Mouse (Mus musculus) layer of hippocampus, adult 18-20 months (tissue): ENCODE results near the gene Foxl1. TPM values are rescaled to one million over a fixed set of nuclear protein-coding genes. Genes with fewer than 3 reads are reported as not detected.

Experiments
- DNase-seq, 2 experiments: peaks; one replicate each; pipeline ENCODE4 v3.0.0; 2022; ENCODE audit warnings: low spot score in 2 of 2
- total RNA-seq, 2 experiments: library from RNA; stranded (reverse); gene quantifications; 2 replicates each; pipeline ENCODE4 v1.2.3; 2021

Gene Foxl1
- total RNA-seq, 2 experiments from 2014 or later, result not detected

DNA sequence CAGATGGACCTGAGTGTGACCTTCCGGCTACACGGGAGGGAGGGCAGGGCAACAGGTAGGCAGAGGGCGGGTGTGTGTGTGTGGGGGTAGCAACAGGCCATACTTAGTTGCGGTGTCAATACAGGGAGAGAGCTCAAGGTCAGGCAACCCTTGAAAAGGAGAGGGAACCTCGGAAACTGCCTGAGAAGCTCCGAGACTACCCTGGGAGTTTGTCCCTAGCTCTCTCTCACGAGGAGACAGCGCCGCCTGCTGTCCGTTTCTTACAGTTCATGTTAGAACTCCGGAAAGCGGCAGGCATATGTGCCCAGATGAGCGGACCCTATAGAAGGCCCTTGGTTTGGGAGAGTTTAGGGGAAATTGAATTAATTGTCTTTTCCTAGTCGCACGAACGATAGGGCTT, 35.1 kb upstream of the Foxl1 start:
- peak; percentile 68 to 85 for DNase-seq

DNA sequence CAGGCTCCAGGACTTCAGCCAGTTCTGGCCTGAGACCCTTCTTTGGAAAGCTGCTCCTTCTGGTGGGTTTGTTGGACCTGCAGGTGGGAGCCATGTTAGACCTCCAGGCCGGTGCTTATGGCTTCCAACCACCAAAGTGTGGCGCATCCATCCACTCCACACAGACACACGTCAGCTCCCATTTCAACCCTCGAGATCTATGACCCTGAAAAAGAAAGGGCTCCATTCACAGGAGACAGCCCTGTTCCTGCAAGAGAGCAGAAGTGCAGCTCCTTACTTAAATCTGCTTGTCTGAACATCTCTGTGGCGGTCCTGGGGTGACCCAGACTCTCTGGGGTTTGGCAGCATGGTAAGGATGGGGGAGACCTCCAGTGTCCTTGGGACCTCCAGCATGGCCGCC, 34.2 kb upstream of the Foxl1 start:
- no peak for DNase-seq

DNA sequence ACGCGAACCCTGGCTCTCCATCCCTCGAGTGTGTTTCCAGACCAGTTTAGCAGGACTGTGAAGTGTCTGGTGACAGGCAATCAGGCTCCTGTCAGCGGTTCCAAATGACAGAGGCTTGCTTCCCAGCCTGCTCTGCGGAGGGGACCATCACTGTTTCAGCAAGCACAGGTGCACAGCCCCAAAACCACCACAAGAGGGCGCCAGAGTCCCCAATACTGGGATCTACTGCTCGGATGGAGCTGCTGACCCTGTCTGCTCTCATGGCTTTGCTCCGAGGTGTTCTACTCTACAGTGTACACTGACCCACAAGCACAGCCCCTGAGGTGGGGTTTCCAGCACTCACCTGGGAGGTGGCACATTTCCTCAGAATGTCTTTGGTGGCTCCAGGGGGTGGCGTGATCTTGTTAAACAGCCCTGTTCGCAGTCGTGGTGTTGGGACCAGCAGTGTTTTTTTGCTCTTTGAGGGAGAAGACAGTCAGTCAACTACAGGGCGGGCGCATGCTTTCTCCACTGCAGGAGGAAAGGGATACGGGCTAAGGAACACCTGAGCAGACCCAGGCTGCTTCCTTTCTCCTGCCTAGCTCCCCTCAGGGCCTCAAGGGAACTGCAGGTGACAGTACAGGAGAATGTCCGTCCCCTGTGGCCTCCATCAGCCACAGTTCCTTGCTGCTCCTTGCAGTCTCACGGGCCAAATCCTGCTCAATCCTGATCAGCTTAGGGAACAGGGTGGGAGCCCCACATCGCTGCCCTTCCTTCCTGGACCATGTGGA, 23.5 kb upstream of the Foxl1 start:
- DNase-seq, result peak; percentile 43 to 79

DNA sequence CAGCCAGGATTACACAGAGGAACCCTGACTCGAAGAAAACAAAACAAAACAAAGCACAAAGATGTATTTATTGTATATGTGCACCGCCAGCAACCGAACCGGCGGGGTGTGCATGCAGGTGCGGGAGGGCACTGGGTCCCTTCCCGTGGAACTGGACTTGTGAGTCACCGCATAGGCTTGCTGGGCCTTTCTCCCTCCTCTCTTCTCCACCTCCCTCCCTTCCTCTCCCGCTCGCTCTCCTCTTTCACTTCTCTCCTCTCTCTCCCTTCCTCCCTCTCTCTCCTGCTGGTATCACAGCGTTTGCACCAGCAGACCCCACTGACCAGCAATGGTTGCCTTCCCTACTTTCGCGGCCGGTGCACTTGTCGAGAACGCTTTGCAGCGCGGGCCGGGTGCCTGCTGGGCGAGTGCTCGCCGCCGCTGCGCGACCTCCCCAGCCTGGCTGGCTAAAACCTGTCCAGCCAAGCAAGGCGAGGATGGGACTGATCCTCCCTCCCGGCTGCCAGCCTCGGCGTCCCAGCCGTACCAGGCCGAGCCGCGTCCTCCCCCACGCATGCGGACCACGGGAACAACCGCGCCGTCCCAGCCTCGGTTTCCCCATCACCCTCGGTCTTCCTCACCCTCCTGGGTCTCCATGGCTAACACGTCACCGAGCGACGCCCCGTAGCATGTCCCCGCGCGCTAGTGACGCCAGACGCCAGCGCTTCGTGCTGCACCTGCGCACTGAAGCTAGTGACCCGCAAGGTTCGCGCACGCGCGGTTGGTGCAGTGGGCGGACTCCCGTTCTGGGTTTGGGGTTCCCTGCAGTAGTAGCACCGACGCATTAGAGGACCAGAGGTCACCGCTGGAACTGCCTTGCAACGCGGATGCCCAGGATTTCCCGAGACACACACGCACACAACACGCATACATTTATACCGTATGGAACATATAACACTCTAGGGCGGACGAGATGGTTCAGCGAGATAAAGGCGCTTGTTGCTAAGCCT, 19.8 kb upstream of the Foxl1 start, which contains the start of gene Mthfsd:
Gene Mthfsd, minus strand, starts transcription at position 725 of the 989 bp plus-strand sequence.
- peak; percentile 98 to 99 for DNase-seq

DNA sequence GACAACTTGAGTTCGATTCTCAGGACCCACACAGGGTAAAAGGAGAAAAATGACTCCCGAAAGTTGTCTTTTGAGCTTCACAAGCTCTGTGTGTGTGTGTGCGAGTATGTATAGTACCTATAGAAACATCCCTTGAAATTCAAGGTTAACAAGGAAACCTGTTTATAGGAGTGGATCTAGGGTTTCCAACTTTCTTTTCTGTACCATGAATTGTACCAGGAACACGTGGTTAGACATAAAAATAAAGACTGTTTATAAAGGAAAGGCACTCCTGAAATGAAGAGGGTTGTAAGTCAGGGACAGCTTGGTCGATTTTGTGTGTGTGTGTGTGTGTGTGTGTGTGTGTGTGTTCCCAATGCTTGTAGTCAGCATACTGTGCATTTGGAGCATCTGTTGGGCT, 19.1 kb upstream of the Foxl1 start:
- DNase-seq, result no peak

DNA sequence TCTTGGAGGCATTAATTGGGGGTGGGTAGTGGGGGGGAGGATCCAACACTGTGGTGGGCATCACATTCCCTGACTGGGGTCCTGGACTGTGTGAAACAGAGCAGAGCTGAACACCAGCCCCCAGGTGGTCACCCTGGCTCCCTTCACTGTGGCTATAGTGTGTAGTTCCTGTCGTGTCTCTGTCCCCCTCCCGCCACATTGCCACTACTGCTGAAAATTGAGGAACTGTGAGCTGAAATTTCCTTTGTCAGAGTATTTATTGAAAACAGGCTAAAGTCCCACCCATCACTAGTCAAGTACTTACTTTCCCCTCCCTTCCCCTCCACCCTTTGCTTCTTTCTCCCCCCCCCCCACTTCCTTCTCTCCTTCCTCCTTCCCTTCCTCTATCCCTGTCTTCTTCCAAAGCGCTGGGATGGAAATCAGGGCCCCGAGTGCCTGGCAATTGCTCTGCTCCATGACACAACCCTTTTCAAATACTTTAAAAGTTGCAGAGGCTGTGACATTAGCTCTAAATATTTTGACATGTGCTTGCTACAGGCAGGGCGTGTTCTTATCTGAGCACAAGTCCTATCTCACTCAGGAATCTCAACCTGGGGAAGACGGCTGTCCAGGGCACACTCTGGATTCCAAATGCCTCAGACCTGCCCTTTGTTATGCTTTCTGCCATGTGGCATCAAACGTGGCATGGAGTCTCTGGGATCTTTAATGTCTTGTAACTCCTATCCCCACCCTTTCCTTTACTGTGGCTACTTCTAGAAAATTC, 16.4 kb upstream of the Foxl1 start:
- DNase-seq, result no peak

DNA sequence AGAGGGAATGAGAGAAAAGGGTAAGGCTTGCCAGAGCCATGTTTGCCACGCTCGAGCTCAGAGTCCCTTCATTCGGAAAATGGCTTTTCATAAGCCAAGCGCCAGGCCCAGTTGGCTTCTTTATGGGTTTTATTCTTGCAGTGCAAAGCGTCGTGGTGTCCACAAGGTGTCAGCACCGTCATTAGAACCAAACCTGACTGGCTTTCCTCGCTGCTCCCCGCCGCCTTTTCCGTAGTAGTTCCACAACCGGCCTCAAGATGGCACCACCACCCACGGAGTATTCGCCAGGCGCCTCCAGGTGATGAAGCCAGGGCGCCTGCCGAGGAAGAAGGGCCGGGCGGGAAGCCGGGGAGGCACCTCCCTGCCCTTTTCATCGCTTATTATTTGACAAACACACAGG, 14.5 kb upstream of the Foxl1 start:
- peak; percentile 92 to 98 for DNase-seq

DNA sequence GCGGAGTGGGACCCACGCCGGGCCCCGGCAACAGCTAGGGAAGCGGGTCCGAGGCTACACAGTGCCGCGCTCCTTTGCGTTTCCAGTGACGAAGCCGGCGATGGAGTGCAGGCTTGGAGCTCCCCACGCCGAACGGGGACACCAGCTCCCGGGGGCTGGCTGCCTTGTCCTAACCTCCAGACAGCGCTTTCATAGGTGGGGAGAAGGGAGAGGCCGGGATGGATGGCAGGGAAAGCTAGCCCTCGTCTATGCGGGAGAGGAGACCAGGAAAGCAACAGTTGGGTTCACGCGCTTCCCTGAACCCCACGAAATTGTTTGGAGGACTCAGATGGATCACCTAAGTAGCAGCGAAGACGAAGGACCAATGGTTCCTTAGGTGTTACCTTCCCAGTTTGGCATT, 12.6 kb upstream of the Foxl1 start:
- DNase-seq, result no peak

DNA sequence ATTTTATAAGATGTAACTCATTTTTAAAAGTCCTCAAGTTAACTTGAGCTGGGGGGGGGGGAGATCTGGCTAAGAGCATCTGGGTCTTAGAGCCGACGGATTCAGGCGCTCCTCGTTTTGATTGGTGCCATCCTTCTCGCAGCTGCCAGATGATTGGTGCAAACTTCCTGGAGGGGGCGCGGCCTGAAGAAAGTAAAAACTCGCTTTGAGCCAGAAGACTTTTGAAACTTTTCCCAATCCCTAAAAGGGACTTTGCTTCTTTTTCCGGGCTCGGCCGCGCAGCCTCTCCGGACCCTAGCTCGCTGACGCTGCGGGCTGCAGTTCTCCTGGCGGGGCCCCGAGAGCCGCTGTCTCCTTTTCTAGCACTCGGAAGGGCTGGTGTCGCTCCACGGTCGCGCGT, 11.8 kb upstream of the Foxl1 start, which contains the start of gene Foxc2:
Gene Foxc2, plus strand, starts transcription at position 224 of the 400 bp plus-strand sequence.
- peak in 1 of 2 experiments; percentile 58 for DNase-seq

DNA sequence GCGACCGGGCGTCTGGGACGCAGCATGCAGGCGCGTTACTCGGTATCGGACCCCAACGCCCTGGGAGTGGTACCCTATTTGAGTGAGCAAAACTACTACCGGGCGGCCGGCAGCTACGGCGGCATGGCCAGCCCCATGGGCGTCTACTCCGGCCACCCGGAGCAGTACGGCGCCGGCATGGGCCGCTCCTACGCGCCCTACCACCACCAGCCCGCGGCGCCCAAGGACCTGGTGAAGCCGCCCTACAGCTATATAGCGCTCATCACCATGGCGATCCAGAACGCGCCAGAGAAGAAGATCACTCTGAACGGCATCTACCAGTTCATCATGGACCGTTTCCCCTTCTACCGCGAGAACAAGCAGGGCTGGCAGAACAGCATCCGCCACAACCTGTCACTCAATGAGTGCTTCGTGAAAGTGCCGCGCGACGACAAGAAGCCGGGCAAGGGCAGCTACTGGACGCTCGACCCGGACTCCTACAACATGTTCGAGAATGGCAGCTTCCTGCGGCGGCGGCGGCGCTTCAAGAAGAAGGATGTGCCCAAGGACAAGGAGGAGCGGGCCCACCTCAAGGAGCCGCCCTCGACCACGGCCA, 11.1 kb upstream of the Foxl1 start:
- no peak for DNase-seq

DNA sequence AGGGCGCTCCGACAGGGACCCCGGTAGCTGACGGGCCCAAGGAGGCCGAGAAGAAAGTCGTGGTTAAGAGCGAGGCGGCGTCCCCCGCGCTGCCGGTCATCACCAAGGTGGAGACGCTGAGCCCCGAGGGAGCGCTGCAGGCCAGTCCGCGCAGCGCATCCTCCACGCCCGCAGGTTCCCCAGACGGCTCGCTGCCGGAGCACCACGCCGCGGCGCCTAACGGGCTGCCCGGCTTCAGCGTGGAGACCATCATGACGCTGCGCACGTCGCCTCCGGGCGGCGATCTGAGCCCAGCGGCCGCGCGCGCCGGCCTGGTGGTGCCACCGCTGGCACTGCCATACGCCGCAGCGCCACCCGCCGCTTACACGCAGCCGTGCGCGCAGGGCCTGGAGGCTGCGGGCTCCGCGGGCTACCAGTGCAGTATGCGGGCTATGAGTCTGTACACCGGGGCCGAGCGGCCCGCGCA, 10.5 kb upstream of the Foxl1 start:
- DNase-seq, result no peak

DNA sequence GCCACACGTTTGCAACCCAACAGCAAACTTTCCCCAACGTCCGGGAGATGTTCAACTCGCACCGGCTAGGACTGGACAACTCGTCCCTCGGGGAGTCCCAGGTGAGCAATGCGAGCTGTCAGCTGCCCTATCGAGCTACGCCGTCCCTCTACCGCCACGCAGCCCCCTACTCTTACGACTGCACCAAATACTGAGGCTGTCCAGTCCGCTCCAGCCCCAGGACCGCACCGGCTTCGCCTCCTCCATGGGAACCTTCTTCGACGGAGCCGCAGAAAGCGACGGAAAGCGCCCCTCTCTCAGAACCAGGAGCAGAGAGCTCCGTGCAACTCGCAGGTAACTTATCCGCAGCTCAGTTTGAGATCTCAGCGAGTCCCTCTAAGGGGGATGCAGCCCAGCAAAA, 9.8 kb upstream of the Foxl1 start:
- no peak for DNase-seq

DNA sequence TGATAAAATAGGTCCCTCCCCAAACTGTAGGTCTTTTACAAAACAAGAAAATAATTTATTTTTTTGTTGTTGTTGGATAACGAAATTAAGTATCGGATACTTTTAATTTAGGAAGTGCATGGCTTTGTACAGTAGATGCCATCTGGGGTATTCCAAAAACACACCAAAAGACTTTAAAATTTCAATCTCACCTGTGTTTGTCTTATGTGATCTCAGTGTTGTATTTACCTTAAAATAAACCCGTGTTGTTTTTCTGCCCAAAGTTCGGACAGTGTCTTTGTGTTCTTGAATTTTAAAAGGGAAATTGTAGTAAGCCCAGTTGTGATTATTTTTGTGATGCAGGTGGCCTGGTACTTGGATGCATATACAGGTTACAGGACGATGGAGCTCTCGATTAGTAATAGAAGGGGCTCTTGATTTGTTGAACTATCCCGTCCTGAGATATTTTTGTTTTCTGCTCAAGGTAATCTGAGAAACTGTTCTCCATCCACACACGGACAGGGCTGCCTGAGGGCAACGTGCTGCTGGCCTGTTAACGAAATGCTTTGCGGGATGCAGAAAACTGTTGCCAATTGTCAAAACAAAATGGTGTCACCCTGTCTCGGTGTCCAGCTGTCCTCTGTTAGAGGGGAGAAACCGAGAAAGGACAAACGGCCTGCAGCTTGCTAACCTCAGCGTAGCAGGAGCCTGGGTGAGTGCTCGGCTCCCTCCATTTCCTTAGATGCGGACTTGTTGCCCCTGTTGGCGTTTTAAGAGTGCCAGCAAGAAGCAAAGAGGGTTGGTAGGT, 8.9 kb upstream of the Foxl1 start:
- no peak for DNase-seq

DNA sequence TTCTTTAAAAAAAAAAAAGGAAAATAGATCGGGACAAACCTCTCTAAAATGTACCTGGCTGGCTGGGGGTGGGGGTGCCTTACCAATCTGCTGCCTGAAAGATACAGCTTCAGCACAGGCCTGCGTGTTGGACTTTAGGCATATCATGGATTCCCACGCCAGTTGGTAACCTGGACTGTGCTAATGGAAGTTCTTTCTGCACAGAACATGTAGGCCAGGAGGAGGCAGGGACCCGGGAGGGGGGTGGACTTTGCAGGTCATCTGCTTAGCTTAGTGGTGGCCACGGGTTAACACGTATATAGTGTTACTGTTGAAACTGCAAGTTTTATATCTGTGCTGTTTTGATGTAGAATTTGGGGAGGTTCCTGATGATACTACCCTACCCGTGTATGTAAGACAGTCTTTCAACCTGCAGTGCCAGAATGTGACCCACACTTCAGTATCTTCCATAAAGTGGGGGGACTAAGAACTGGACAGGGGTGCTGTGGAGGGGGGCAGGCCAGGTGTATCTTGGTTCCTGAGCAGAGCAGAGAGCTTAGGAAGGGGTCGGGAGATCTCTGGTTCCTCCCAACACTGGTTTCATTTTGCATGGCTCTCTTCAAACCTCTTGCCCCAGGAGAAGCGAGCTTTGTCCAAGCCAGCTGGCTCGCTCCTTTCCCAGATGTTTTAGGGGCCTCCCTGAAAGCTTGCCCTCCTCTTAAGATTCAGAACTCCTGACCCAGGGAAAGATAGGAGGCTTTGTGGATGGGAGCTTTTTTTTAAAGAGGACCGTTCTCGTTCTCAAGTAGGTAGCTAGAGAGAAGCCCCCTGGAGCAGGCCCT, 7.9 kb upstream of the Foxl1 start:
- no peak for DNase-seq

DNA sequence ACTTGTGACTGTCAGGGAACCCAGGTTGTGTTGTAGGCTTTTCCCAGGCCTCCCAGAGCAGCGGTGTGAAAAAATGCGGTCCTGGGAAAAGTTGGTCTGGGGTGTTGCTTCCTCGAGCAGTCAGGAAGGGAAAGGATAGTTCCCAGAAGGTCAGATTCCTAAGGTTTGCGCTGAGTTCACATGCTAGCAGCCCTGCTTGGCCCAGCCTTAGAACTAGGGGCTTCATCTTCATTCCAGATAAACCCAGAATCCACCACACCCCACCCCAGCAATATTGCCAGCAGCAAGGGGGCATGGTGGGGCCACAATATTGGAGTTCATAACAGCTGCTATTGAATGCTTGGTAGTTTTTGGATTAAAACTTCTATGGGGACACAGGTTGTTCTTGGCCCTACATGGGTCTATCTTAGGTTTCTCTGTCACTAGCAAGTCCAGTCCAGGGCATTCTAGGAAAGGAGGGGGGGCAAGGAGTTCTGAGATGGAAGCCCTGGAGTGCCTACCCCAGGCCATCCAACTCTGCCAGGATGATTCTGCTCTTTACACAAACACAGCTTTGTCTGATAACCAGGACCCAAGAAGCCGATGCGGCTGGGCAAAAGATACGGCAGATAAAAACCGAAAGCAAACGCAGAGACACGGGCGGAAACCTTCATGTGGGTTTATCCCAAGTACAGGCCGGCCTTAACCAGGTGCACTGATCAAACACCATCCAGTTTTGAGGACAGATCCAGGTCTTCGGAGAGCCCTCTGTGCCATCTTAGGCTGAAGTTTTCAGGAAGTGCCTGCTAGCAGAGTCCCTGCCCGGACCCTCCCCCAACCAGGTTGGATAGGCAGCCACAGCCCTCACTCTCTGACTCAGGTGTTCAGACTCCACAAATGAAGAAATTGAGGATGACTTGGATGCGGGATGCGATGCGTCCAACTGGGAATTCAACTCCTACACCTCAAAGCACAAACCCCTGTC, 7.0 kb upstream of the Foxl1 start:
- DNase-seq, result no peak

DNA sequence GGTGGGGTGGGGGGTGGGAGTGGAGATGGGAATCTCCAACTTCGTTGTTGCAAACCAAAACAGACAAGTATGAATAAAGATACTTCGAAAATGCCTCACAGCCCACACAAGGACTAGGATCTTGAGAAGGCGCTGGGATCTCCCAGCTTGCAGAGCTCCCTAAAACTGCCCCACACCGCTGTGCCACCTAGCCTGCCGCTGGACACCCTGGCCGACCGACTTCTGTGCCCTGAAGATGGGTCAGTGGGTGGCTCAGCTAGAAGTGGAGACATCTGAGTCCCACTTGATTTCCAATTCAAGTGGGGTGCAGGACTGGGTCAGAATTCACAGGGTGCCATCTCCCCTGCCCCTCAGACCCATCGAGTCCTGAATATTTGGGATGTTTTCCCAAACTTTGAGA, 6.0 kb upstream of the Foxl1 start:
- no peak for DNase-seq

DNA sequence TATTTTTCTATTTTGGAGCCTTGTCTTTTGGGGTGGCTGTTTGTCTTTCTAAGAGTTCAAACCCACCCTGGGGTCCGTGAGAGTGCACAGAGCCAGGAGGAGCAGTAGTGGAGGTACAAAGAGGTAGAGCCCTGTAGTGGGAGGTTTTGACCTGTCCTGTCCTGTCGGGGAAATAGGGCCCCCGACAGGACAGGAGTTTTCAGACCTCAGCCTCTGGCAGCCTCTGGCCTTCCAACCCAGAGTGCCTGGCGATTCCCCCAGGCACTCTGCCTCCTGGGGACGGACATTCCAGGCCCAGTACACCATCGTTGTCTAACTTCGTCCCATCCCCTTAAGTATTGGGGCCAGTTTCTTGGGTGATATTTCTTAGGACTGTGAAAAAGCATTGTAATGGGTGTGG, 5.4 kb upstream of the Foxl1 start:
- DNase-seq, result no peak

DNA sequence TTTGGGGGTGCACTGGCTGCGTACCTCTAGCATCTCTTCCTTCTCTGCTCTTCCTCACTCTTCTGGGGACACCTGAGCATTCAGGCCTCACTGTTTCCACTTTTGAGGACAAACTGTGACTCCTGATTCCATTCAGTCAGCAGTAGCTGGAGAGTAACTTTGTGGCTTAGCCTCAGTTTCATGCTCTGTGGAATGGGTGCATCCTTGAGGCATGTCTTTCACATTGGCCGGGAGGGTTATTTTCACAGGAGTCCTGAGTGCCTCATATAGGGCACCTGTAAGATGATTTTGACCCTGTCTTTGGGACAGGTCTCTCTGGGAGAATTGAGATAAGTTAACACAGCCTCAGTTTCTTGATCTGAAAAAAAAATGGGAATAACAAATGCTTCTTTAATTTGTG, 4.6 kb upstream of the Foxl1 start:
- DNase-seq, result no peak
